Mouse (Mus musculus): ENCODE results near the gene Sit1.

The Sit1 gene

GRCm38 (mm10) chr4:43483535-43484091 lies at the start of gene Sit1:
Sit1 (minus strand) TSS chr4:43483734.
- DNase-seq: no peak

- no peak for DNase-seq
Observed at GRCm38 (mm10) chr4:43533270-43533669, 49.7 kb upstream of the Sit1 start.

- peak; percentile 70 for DNase-seq
Observed at GRCm38 (mm10) chr4:43530581-43530980, 47.0 kb upstream of the Sit1 start.

GRCm38 (mm10) chr4:43530081-43530501 lies 46.6 kb upstream of the Sit1 start:
- no peak for DNase-seq

- no peak for DNase-seq
Observed at GRCm38 (mm10) chr4:43528487-43528886, 45.0 kb upstream of the Sit1 start.

- DNase-seq: no peak
Observed at GRCm38 (mm10) chr4:43527880-43528279, 44.3 kb upstream of the Sit1 start.

- peak; percentile 87 for DNase-seq
Observed at GRCm38 (mm10) chr4:43519956-43520355, 36.4 kb upstream of the Sit1 start.

- no peak for DNase-seq
Observed at GRCm38 (mm10) chr4:43519551-43519950, 36.0 kb upstream of the Sit1 start.

- no peak for DNase-seq
Observed at GRCm38 (mm10) chr4:43515764-43516708, 32.5 kb upstream of the Sit1 start.

GRCm38 (mm10) chr4:43513791-43514190 lies 30.3 kb upstream of the Sit1 start:
- DNase-seq: no peak

GRCm38 (mm10) chr4:43513300-43513699 lies 29.8 kb upstream of the Sit1 start:
- DNase-seq: no peak

- no peak for DNase-seq
Observed at GRCm38 (mm10) chr4:43512653-43513052, 29.1 kb upstream of the Sit1 start.

- DNase-seq: no peak
Observed at GRCm38 (mm10) chr4:43511675-43512454, 28.3 kb upstream of the Sit1 start.

GRCm38 (mm10) chr4:43509109-43509508 lies 25.6 kb upstream of the Sit1 start:
- no peak for DNase-seq

GRCm38 (mm10) chr4:43508666-43508997 lies 25.1 kb upstream of the Sit1 start:
- peak; percentile 57 for DNase-seq

GRCm38 (mm10) chr4:43507938-43508665 lies 24.6 kb upstream of the Sit1 start:
- DNase-seq: peak; percentile 55

- DNase-seq: peak; percentile 93
Observed at GRCm38 (mm10) chr4:43506536-43507185, 23.1 kb upstream of the Sit1 start, which contains the start of gene Car9. Car9 (plus strand) TSS chr4:43506966.

- DNase-seq: no peak
Observed at GRCm38 (mm10) chr4:43506074-43506473, 22.5 kb upstream of the Sit1 start.

- no peak for DNase-seq
Observed at GRCm38 (mm10) chr4:43504269-43504668, 20.7 kb upstream of the Sit1 start.

GRCm38 (mm10) chr4:43503506-43503905 lies 20.0 kb upstream of the Sit1 start:
- DNase-seq: no peak

GRCm38 (mm10) chr4:43503041-43503440 lies 19.5 kb upstream of the Sit1 start:
- no peak for DNase-seq

Data from cerebellum, adult 9-11 months (tissue).